Mouse (Mus musculus): ENCODE data around the gene Mrpl38.
A peak's percentile ranks its signal among the peaks of the same experiment; 100 is the strongest.
"Not testable (repeated sequence)": the region's sequence is repeated elsewhere in the genome, so short reads cannot be mapped to it uniquely, and the experiment has no call there.

Mrpl38 gene

DNA sequence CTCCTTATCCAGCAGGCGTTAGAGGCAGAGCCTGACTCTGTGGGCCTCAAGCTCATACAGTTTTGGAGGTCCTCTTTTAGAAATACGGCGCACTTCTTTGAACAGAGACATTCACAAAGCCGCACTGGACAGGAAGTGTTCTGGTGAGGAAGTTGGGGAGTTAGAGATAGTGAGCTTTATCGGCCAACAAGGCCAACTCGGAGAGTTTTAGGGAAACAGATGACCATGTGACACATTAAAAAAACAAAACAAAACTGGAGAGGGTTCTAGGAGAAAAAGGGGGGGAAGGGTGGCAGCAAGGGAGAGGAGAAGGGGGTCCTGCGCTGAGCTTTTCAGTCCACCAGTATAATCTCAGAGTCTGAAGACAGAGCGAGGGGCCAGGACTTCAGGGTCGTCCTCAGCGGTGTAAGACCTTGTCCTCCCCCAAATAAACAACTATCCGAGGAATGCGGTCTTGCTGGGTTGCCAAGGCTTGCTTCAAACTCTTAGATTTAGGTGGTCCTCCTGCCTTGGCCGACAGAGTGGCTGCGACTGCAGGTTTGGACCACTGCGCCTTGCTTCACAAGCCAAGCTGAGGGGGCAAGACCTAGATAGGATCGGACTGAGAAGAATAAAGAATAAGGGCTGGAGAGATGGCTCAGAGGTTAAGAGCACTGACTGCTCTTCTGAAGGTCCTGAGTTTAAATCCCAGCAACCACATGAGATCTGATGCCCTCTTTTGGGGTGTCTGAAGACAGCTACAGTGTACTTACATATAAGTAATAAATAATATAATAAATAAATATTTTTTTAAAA, 44.7 kb downstream of the Mrpl38 start:
- DNase-seq (ENCODE audit: low spot score in 2 of 2), result peak in 1 of 2 experiments; percentile 64

GRCm38 (mm10) chr11:116092959-116093358, 45.7 kb downstream of the Mrpl38 start:
- not testable (repeated sequence) for DNase-seq (ENCODE audit: low spot score in 2 of 2)

DNA sequence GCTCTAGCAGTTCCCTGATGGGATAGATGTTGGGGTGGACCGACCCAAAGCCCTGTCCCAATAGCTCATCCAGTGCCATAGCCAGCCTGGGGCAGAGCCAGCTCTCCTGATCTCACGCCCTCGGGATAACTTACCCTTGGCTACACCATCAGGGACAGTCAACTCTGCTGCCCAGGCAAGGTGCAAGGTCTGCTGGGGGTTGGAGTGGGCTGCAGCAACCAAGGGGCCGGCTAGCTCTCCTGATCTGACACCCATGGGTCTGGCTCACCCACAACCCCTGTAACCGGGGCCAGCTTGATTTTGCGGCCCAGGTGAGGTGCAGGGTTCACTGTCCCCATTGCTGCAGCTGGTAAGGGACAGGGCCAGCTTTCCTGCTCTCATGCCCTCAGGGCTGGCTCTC, 47.1 kb downstream of the Mrpl38 start:
- no peak for DNase-seq (ENCODE audit: low spot score in 2 of 2)

DNA sequence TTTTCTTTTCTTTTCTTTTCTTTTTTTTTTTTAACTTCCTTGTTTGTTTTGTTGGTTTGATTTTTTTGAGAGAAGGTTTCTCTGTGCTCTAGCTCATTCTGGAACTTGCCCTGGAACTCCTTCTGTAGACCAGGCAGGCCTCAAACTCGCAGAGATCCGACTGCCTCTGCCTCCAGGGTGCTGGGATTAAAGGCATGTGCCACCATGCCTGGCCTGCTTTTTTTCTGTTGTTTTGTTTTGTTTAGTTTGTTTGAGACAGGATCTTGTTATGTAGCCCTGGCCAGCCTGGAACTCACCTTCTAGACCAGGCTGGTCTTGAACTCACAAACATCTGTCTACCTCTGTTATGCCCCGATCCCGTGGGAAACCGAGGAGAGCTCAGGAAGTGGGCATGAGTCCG, 49.1 kb downstream of the Mrpl38 start:
- no peak for DNase-seq (ENCODE audit: low spot score in 2 of 2)

- DNase-seq (ENCODE audit: low spot score in 2 of 2), result peak in 1 of 2 experiments; percentile 58
Measured at GRCm38 (mm10) chr11:116088741-116089394, 49.8 kb downstream of the Mrpl38 start.

GRCm38 (mm10) chr11:116088188-116088587, 50.5 kb downstream of the Mrpl38 start:
- DNase-seq (ENCODE audit: low spot score in 2 of 2), result no peak

GRCm38 (mm10) chr11:116087194-116088130, 51.2 kb downstream of the Mrpl38 start:
- peak; percentile 87 to 90 for DNase-seq (ENCODE audit: low spot score in 2 of 2)

DNA sequence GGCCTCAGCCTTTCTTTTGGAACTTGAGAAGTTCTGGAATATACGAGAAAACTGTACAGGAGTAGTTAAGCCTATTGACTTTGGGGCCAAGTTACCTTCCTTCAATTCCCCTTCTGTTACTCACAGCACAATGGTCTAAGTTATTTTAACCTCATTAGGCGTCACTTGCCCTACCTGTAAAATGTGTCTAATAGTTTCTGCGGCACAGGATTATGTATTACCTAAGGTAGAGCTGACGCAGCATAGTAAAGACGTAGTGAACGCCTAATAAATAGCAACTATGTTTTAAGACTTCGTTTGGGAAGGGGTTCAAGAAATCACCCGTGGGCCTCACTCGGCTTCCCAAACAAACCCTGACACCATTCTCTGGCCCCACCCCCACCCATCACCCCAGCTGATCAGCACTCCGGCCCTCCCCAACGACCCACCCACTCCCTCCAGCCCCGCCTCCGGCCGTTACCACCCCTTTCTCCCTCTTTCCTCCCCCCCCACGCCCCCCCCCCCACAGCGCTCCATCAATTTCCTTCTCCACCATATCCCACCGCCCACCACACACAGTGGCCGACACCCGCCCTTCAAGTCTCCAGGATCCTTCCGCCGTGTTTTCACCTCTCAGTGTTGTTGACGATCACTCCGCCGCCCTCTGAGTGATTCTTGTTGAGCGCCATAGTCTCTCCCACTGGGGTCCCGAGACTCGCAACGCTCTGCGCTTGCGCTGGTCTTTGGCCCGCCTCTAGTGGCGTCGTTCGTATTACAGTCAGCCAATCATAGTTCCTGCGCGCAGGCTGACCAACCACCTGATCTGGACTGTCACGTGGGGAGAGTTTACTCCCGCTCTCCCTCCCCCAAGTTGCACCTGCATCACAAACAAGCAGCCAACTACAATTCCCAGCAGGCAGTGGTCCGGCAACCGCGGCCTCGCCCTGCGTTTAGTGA, 52.1 kb downstream of the Mrpl38 start, which contains the start of gene Wbp2:
Gene Wbp2, minus strand, starts transcription at position 738 of the 936 bp plus-strand sequence.
- DNase-seq (ENCODE audit: low spot score in 2 of 2), result peak; percentile 99

DNA sequence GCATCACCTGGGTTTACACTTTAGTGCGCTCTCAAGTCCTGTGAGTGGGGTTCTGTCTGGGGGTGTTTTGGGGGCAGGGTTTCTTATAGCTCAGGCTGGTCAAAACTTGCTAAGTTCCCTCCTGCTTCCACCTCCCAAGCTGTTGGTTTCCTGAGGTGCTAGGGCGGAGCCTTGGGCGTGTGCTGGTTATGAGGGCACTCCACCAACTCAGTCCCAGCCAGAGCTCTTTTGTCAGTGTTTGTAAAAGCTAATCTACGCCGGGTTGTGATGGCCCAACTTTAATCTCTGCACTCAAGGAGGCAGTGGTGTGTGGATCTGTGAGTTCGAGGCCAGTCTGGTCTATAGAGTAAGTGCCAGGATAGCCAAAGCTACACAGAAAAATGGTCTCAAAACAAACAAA, 54.5 kb downstream of the Mrpl38 start:
- DNase-seq (ENCODE audit: low spot score in 2 of 2), result no peak

DNA sequence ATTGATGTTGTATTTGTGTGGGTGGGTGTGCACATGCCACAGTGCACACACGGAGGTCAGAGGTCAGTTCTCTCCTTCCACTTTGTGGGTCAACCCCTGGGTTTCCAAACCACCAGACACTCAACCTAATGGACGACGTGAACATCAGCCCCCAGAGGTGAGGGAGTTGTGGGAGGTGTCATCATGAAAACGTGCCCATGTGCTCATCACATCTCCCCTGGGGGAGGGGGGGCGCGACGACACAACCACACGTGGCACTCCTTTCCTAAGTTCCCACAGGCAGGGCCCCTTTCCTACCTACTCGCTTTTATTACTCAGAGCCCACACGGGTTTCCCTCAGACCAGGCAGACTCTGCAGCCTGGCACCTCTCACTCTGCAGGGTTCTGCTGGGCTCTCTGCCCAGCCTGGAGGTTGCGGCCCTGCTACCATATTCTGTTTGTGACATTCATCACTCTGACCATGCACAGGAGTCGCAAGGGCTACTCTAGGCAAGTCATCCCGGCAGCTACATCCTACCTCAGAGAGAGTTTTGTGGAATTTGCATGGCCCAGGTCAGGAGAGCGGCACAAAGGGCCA, 55.5 kb downstream of the Mrpl38 start:
- DNase-seq (ENCODE audit: low spot score in 2 of 2), result no peak
